Mouse (Mus musculus) myocyte (in vitro differentiated cells): ENCODE measurements around the gene 4930430F08Rik. TPM values are rescaled to one million over a fixed set of nuclear protein-coding genes. Genes with fewer than 3 reads are reported as not detected.
"Not testable (repeated sequence)": the region's sequence is repeated elsewhere in the genome, so short reads cannot be mapped to it uniquely, and the experiment has no call there.

Experiments
- H3K27me3 ChIP-seq: one replicate; pipeline ENCODE4 v1.6.1; 2011; ENCODE audit not compliant: control insufficient read depth, insufficient read depth, insufficient read length
- H3K36me3 ChIP-seq: one replicate; pipeline ENCODE4 v1.6.1; 2011; ENCODE audit not compliant: control insufficient read depth, insufficient read depth
- H3K4me2 ChIP-seq: one replicate; pipeline ENCODE4 v1.6.1; 2011; ENCODE audit warnings: low read depth, control low read depth
- H3K4me3 ChIP-seq: one replicate; pipeline ENCODE4 v1.5.1; 2011; ENCODE audit warnings: mild to moderate bottlenecking, control low read depth, moderate library complexity
- H3K79me2 ChIP-seq: one replicate; pipeline ENCODE4 v1.6.1; 2011; ENCODE audit not compliant: control insufficient read depth, insufficient read depth
- H3ac ChIP-seq: one replicate; pipeline ENCODE4 v1.6.1; 2011; ENCODE audit not compliant: control insufficient read depth, insufficient read length
- CEBPB ChIP-seq: IDR thresholded peaks from 2 replicates; pipeline ENCODE4 v1.6.1; 2011; ENCODE audit warnings: mild to moderate bottlenecking, moderate library complexity; ENCODE audit not compliant: poor library complexity, insufficient read depth, severe bottlenecking
- E2F4 ChIP-seq: IDR thresholded peaks from one replicate; pipeline ENCODE4 v1.6.1; 2011; ENCODE audit warnings: mild to moderate bottlenecking, control low read depth, moderate library complexity; ENCODE audit not compliant: insufficient read depth
- MAX ChIP-seq: IDR thresholded peaks from one replicate; pipeline ENCODE4 v1.6.1; 2011; ENCODE audit warnings: low read depth, mild to moderate bottlenecking, control low read depth
- MYOD1 ChIP-seq, 3 experiments: IDR thresholded peaks; one replicate each; pipeline ENCODE4 v1.6.1; 2011; ENCODE audit warnings: control low read depth in 2 of 3, low read depth in 2 of 3, mild to moderate bottlenecking in 2 of 3, moderate library complexity in 1 of 3; ENCODE audit not compliant: insufficient read length in 2 of 3, control insufficient read depth in 1 of 3
- MYOG ChIP-seq, 3 experiments: IDR thresholded peaks; one replicate each; pipeline ENCODE4 v1.6.1; 2011; ENCODE audit warnings: control low read depth in 2 of 3, low read depth in 2 of 3, mild to moderate bottlenecking in 2 of 3; ENCODE audit not compliant: insufficient read length in 2 of 3, control insufficient read depth in 1 of 3, insufficient read depth in 1 of 3
- POLR2A ChIP-seq: IDR thresholded peaks from one replicate; pipeline ENCODE4 v1.6.1; 2011; ENCODE audit warnings: low read depth, mild to moderate bottlenecking, control low read depth, moderate library complexity; ENCODE audit not compliant: insufficient read length
- POLR2AphosphoS2 ChIP-seq: IDR thresholded peaks from one replicate; pipeline ENCODE4 v1.6.1; 2011; ENCODE audit warnings: low read depth, control low read depth; ENCODE audit not compliant: insufficient read length
- REST ChIP-seq: IDR thresholded peaks from one replicate; pipeline ENCODE4 v1.6.1; 2011; ENCODE audit warnings: mild to moderate bottlenecking, control low read depth, moderate library complexity; ENCODE audit not compliant: insufficient read depth, insufficient read length
- SRF ChIP-seq: IDR thresholded peaks from one replicate; pipeline ENCODE4 v1.6.1; 2011; ENCODE audit warnings: low read depth; ENCODE audit not compliant: control insufficient read depth, insufficient read length
- TCF12 ChIP-seq: IDR thresholded peaks from one replicate; pipeline ENCODE4 v1.6.1; 2011; ENCODE audit warnings: mild to moderate bottlenecking, control low read depth; ENCODE audit not compliant: poor library complexity, insufficient read depth, severe bottlenecking
- TCF3 ChIP-seq: IDR thresholded peaks from one replicate; pipeline ENCODE4 v1.6.1; 2011; ENCODE audit warnings: low read depth, control low read depth; ENCODE audit not compliant: insufficient read length
- USF1 ChIP-seq: IDR thresholded peaks from one replicate; pipeline ENCODE4 v1.6.1; 2011; ENCODE audit warnings: low read depth, mild to moderate bottlenecking, control low read depth, moderate library complexity
- polyA plus RNA-seq: library from polyadenylated mRNA; unstranded; fragments of >200 nt; fragmentation: generic; extraction: Trizol; gene quantifications from one replicate; pipeline ENCODE4 v1.2.1, GENCODE M21; 2012; ENCODE audit warnings: missing spikeins

The 4930430F08Rik gene
- polyA plus RNA-seq, 1 experiment, result 9.5 TPM

GRCm38 (mm10) chr10:100564112-100564511 is 26.1 kb downstream of the 4930430F08Rik start:
- Histone ChIP-seq H3K4me2 (no peak overlapping the region), H3K79me2 (no peaks in the 10 kb centered on the region), H3K36me3 (peaks cover 5% of the 10 kb centered on the region), H3ac (no peak overlapping the region), H3K4me3 (no peak overlapping the region), H3K27me3 (no peaks in the 10 kb centered on the region)
- TF ChIP-seq REST (no peak), TCF3 (no peak), POLR2AphosphoS2 (no peak), MYOD1 (IDR thresholded peaks at IDR 0.05; ENCODE audit: control insufficient read depth in 1 of 3, insufficient read length in 2 of 3, low read depth in 2 of 3) (no peak), MAX (no peak), E2F4 (no peak), TCF12 (no peak), POLR2A (no peak), MYOG (IDR thresholded peaks at IDR 0.05; ENCODE audit: control insufficient read depth in 1 of 3, insufficient read depth in 1 of 3, insufficient read length in 2 of 3, low read depth in 2 of 3) (no peak), USF1 (no peak), SRF (no peak)

GRCm38 (mm10) chr10:100560194-100560883 is 29.9 kb downstream of the 4930430F08Rik start:
- not testable (repeated sequence) for H3K79me2 ChIP-seq, H3K4me2 ChIP-seq

GRCm38 (mm10) chr10:100556566-100557175 is 33.6 kb downstream of the 4930430F08Rik start:
- TF ChIP-seq SRF, result no peak
- no peak for TF ChIP-seq POLR2AphosphoS2
- TF ChIP-seq TCF3, result no peak
- TF ChIP-seq CEBPB, result no peak
- no peak for TF ChIP-seq MAX
- no peak for TF ChIP-seq MYOG (IDR thresholded peaks at IDR 0.05; ENCODE audit: control insufficient read depth in 1 of 3, insufficient read depth in 1 of 3, insufficient read length in 2 of 3, low read depth in 2 of 3)
- no peak for TF ChIP-seq E2F4
- TF ChIP-seq TCF12, result no peak
- TF ChIP-seq REST, result no peak
- TF ChIP-seq USF1, result no peak
- no peak for TF ChIP-seq POLR2A
- TF ChIP-seq MYOD1 (IDR thresholded peaks at IDR 0.05; ENCODE audit: control insufficient read depth in 1 of 3, insufficient read length in 2 of 3, low read depth in 2 of 3), result no peak
- H3K4me2 ChIP-seq, result no peak overlapping the region
- H3K27me3 ChIP-seq, result no peaks in the 10 kb centered on the region
- no peak overlapping the region for H3ac ChIP-seq
- H3K4me3 ChIP-seq, result no peak overlapping the region
- H3K36me3 ChIP-seq, result peaks cover 8% of the 10 kb centered on the region
- H3K79me2 ChIP-seq, result no peaks in the 10 kb centered on the region

More at GRCm38 (mm10) chr10:100560194-100560883, 29.9 kb downstream of the 4930430F08Rik start:
- not testable (repeated sequence) for H3ac ChIP-seq, H3K27me3 ChIP-seq, H3K4me3 ChIP-seq
- peaks cover 13% of the 10 kb centered on the region for H3K36me3 ChIP-seq

- TF ChIP-seq REST (no peak), CEBPB (no peak), SRF (no peak)
- Histone ChIP-seq H3K79me2 (no peaks in the 10 kb centered on the region), H3K4me3 (no peak overlapping the region), H3K27me3 (no peaks in the 10 kb centered on the region), H3K36me3 (no peaks in the 10 kb centered on the region), H3ac (no peak overlapping the region), H3K4me2 (no peak overlapping the region)
Observed at GRCm38 (mm10) chr10:100524499-100525390, 65.5 kb downstream of the 4930430F08Rik start.

GRCm38 (mm10) chr10:100522330-100522729 is 67.9 kb downstream of the 4930430F08Rik start:
- TF ChIP-seq E2F4, result no peak
- no peak for TF ChIP-seq SRF
- no peak for TF ChIP-seq MYOG (IDR thresholded peaks at IDR 0.05; ENCODE audit: control insufficient read depth in 1 of 3, insufficient read depth in 1 of 3, insufficient read length in 2 of 3, low read depth in 2 of 3)
- Histone ChIP-seq H3K27me3 (no peaks in the 10 kb centered on the region), H3K4me3 (no peak overlapping the region), H3K4me2 (no peak overlapping the region), H3K36me3 (no peaks in the 10 kb centered on the region), H3K79me2 (no peaks in the 10 kb centered on the region), H3ac (no peak overlapping the region)

Other genes starting within 250 kb of the 4930430F08Rik start
- gene Gm4302, start 249.6 kb downstream of the 4930430F08Rik start, polyA plus RNA-seq, result not detected
- gene Gm4303, start 244.5 kb downstream of the 4930430F08Rik start, polyA plus RNA-seq, result not detected
- not detected for gene Gm4305, start 239.3 kb downstream of the 4930430F08Rik start, polyA plus RNA-seq
- gene Gm4307, start 229.1 kb downstream of the 4930430F08Rik start, polyA plus RNA-seq, result not detected
- not detected for gene Gm4312, start 207.9 kb downstream of the 4930430F08Rik start, polyA plus RNA-seq
- gene Tmtc3, start 103.1 kb downstream of the 4930430F08Rik start, polyA plus RNA-seq, result 2.1 TPM
- gene Cep290, start 102.9 kb downstream of the 4930430F08Rik start, polyA plus RNA-seq, result 0.89 TPM
- not detected for gene 1700017N19Rik, start 61 bp upstream of the 4930430F08Rik start, polyA plus RNA-seq